Mouse (Mus musculus): ENCODE measurements at regions not wholly inside any gene's neighbourhood (a gene's known extent, or its start where the extent isn't known, plus 50 kb on each side); places are given as distances from the start of the nearest gene placed in this dataset.

DNA sequence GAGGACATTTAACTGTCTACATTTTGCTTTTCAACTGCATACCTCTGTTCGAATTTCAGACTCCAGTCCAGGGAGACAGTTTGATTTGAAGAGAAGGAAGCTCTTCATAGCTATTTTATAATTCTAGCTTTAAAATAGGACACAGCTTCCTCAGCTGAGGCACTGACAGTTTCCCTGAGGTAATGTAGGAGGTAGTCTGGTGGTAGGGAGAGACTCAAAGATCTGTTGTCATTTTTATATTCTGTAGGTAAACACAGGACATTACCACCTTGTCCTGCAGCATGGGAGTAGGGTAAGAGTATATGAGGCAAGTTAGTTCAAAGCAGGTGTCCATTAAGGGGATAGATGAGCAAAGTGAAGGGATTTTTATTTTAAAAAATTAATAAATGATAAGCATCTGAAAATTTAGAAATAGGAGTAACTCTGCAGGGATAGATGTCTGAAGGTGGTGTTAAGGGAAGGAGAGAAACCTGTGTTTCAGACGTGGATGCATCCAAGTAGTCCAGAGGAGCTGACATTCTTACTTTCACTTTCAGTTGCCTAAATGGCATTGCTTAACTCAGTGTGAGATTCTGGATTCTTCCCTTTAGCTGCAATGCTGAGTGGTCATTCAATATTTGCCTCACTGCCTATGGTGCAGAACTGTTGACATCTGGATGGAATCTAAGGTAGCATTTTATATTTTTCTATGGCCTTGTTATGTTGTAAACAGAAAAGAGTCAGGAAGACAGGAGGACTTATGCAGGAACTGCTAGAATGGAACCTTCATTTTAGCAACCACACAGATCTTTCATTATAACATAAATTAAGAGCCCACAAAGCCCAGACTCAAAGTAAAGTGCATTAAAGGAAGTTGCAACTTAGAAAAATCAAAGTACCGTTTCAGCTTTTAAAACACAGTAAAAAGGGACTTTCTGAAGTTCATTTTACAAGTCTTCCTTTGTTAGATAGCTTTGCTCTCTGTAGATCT, 126.3 kb upstream of the Syt1 start:
- TF ChIP-seq ZNF384 (IDR thresholded peaks at IDR 0.05; ENCODE audit: low read depth, low read length): no peak
- TF ChIP-seq ZC3H11A (IDR thresholded peaks at IDR 0.05; ENCODE audit: borderline replicate concordance, low read depth, low read length): no peak
- TF ChIP-seq MAFK (IDR thresholded peaks at IDR 0.05; ENCODE audit: insufficient read depth, low read depth, low read length): no peak
- TF ChIP-seq HCFC1 (IDR thresholded peaks at IDR 0.05; ENCODE audit: borderline replicate concordance, insufficient read depth, low read length): no peak
- TF ChIP-seq CHD2 (IDR thresholded peaks at IDR 0.05; ENCODE audit: low read depth, low read length): no peak
